Mouse (Mus musculus) myocyte (in vitro differentiated cells): ENCODE results near the gene Ntan1. TPM values are rescaled to one million over a fixed set of nuclear protein-coding genes. Genes with fewer than 3 reads are reported as not detected.

Experiments used
- H3K27me3 ChIP-seq: one replicate; pipeline ENCODE4 v1.6.1; 2011; ENCODE audit not compliant: control insufficient read depth, insufficient read depth, insufficient read length
- H3K36me3 ChIP-seq: one replicate; pipeline ENCODE4 v1.6.1; 2011; ENCODE audit not compliant: control insufficient read depth, insufficient read depth
- H3K4me2 ChIP-seq: one replicate; pipeline ENCODE4 v1.6.1; 2011; ENCODE audit warnings: low read depth, control low read depth
- H3K4me3 ChIP-seq: one replicate; pipeline ENCODE4 v1.5.1; 2011; ENCODE audit warnings: mild to moderate bottlenecking, control low read depth, moderate library complexity
- H3K79me2 ChIP-seq: one replicate; pipeline ENCODE4 v1.6.1; 2011; ENCODE audit not compliant: control insufficient read depth, insufficient read depth
- H3ac ChIP-seq: one replicate; pipeline ENCODE4 v1.6.1; 2011; ENCODE audit not compliant: control insufficient read depth, insufficient read length
- CEBPB ChIP-seq: IDR thresholded peaks from 2 replicates; pipeline ENCODE4 v1.6.1; 2011; ENCODE audit warnings: mild to moderate bottlenecking, moderate library complexity; ENCODE audit not compliant: poor library complexity, insufficient read depth, severe bottlenecking
- E2F4 ChIP-seq: IDR thresholded peaks from one replicate; pipeline ENCODE4 v1.6.1; 2011; ENCODE audit warnings: mild to moderate bottlenecking, control low read depth, moderate library complexity; ENCODE audit not compliant: insufficient read depth
- MAX ChIP-seq: IDR thresholded peaks from one replicate; pipeline ENCODE4 v1.6.1; 2011; ENCODE audit warnings: low read depth, mild to moderate bottlenecking, control low read depth
- MYOD1 ChIP-seq, 3 experiments: IDR thresholded peaks; one replicate each; pipeline ENCODE4 v1.6.1; 2011; ENCODE audit warnings: control low read depth in 2 of 3, low read depth in 2 of 3, mild to moderate bottlenecking in 2 of 3, moderate library complexity in 1 of 3; ENCODE audit not compliant: insufficient read length in 2 of 3, control insufficient read depth in 1 of 3
- MYOG ChIP-seq, 3 experiments: IDR thresholded peaks; one replicate each; pipeline ENCODE4 v1.6.1; 2011; ENCODE audit warnings: control low read depth in 2 of 3, low read depth in 2 of 3, mild to moderate bottlenecking in 2 of 3; ENCODE audit not compliant: insufficient read length in 2 of 3, control insufficient read depth in 1 of 3, insufficient read depth in 1 of 3
- POLR2A ChIP-seq: IDR thresholded peaks from one replicate; pipeline ENCODE4 v1.6.1; 2011; ENCODE audit warnings: low read depth, mild to moderate bottlenecking, control low read depth, moderate library complexity; ENCODE audit not compliant: insufficient read length
- POLR2AphosphoS2 ChIP-seq: IDR thresholded peaks from one replicate; pipeline ENCODE4 v1.6.1; 2011; ENCODE audit warnings: low read depth, control low read depth; ENCODE audit not compliant: insufficient read length
- REST ChIP-seq: IDR thresholded peaks from one replicate; pipeline ENCODE4 v1.6.1; 2011; ENCODE audit warnings: mild to moderate bottlenecking, control low read depth, moderate library complexity; ENCODE audit not compliant: insufficient read depth, insufficient read length
- SRF ChIP-seq: IDR thresholded peaks from one replicate; pipeline ENCODE4 v1.6.1; 2011; ENCODE audit warnings: low read depth; ENCODE audit not compliant: control insufficient read depth, insufficient read length
- TCF12 ChIP-seq: IDR thresholded peaks from one replicate; pipeline ENCODE4 v1.6.1; 2011; ENCODE audit warnings: mild to moderate bottlenecking, control low read depth; ENCODE audit not compliant: poor library complexity, insufficient read depth, severe bottlenecking
- TCF3 ChIP-seq: IDR thresholded peaks from one replicate; pipeline ENCODE4 v1.6.1; 2011; ENCODE audit warnings: low read depth, control low read depth; ENCODE audit not compliant: insufficient read length
- USF1 ChIP-seq: IDR thresholded peaks from one replicate; pipeline ENCODE4 v1.6.1; 2011; ENCODE audit warnings: low read depth, mild to moderate bottlenecking, control low read depth, moderate library complexity
- polyA plus RNA-seq: library from polyadenylated mRNA; unstranded; fragments of >200 nt; fragmentation: generic; extraction: Trizol; gene quantifications from one replicate; pipeline ENCODE4 v1.2.1, GENCODE M21; 2012; ENCODE audit warnings: missing spikeins

Gene Ntan1
- polyA plus RNA-seq, 1 experiment, result 28.8 TPM

- TF ChIP-seq TCF3 (no peak), REST (no peak)
- Histone ChIP-seq H3K36me3 (peaks cover 49% of the 10 kb centered on the region), H3K27me3 (no peaks in the 10 kb centered on the region), H3ac (no peak overlapping the region), H3K4me3 (no peak overlapping the region), H3K4me2 (no peak overlapping the region), H3K79me2 (no peaks in the 10 kb centered on the region)
Measured at GRCm38 (mm10) chr16:13807616-13808015, 11.0 kb upstream of the Ntan1 start.

DNA sequence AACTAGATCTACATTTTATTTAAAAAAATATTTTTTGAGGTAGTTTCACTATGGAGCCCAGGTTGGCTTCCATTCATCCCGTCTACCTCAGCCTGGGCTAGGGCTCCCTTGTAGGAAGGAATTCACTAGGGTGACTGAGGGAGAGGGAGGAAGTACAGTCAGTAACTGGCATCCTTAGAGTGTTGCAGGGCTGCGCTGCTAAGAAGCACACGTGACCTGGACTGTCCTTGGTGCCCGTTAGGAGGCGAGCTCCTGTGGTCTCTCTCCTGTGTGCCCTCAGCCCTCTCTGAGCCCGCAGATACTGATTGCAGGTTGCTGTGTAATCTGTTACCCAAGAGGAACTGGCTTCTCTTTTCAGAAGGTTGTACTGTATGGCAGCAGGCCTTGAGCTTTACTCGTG is 10.2 kb upstream of the Ntan1 start:
- no peaks in the 10 kb centered on the region for H3K79me2 ChIP-seq
- TF ChIP-seq TCF12, result no peak
- TF ChIP-seq USF1, result no peak
- no peak for TF ChIP-seq POLR2AphosphoS2
- TF ChIP-seq MYOD1 (IDR thresholded peaks at IDR 0.05; ENCODE audit: control insufficient read depth in 1 of 3, insufficient read length in 2 of 3, low read depth in 2 of 3), result no peak
- no peak for TF ChIP-seq POLR2A
- TF ChIP-seq MYOG (IDR thresholded peaks at IDR 0.05; ENCODE audit: control insufficient read depth in 1 of 3, insufficient read depth in 1 of 3, insufficient read length in 2 of 3, low read depth in 2 of 3), result no peak
- TF ChIP-seq CEBPB, result no peak
- no peak for TF ChIP-seq E2F4
- no peaks in the 10 kb centered on the region for H3K27me3 ChIP-seq
- no peak overlapping the region for H3ac ChIP-seq
- no peak overlapping the region for H3K4me3 ChIP-seq
- peaks cover 57% of the 10 kb centered on the region for H3K36me3 ChIP-seq
- no peak overlapping the region for H3K4me2 ChIP-seq

DNA sequence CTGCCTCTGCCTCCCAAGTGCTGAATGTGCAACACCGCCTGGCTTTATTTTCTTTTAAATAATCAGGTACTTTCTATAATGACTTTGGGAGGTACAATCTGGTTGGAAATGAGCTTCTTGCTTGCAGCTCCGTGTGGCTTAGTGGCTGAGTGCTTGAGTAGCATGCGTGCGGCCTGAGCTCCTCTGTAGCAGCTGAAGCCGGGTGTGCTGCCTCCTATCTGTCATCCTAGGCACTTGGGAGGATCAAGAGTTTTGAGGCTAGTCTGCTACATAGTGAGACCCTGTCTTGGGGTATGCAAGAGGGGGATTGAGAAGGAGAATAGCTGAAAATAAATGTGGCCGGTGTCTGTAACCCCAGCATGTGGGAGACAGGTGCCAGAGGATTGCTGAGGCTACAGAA is 6.5 kb upstream of the Ntan1 start:
- Histone ChIP-seq H3ac (no peak overlapping the region), H3K4me3 (no peak overlapping the region), H3K27me3 (no peaks in the 10 kb centered on the region), H3K36me3 (peaks cover 54% of the 10 kb centered on the region), H3K4me2 (no peak overlapping the region), H3K79me2 (no peaks in the 10 kb centered on the region)
- TF ChIP-seq REST (no peak), POLR2A (no peak), E2F4 (no peak), SRF (no peak), TCF3 (no peak), MYOG (IDR thresholded peaks at IDR 0.05; ENCODE audit: control insufficient read depth in 1 of 3, insufficient read depth in 1 of 3, insufficient read length in 2 of 3, low read depth in 2 of 3) (no peak), MAX (no peak), TCF12 (no peak), USF1 (no peak), POLR2AphosphoS2 (no peak), MYOD1 (IDR thresholded peaks at IDR 0.05; ENCODE audit: control insufficient read depth in 1 of 3, insufficient read length in 2 of 3, low read depth in 2 of 3) (no peak), CEBPB (no peak)

- H3ac ChIP-seq, result no peak overlapping the region
- H3K27me3 ChIP-seq, result no peaks in the 10 kb centered on the region
- TF ChIP-seq E2F4 (no peak), MAX (no peak), TCF3 (no peak), SRF (no peak), CEBPB (no peak), POLR2AphosphoS2 (no peak), POLR2A (no peak)
- no peaks in the 10 kb centered on the region for H3K79me2 ChIP-seq
- peaks cover 45% of the 10 kb centered on the region for H3K36me3 ChIP-seq
- H3K4me2 ChIP-seq, result no peak overlapping the region
- H3K4me3 ChIP-seq, result no peak overlapping the region
Measured at GRCm38 (mm10) chr16:13813200-13813599, 5.4 kb upstream of the Ntan1 start.

DNA sequence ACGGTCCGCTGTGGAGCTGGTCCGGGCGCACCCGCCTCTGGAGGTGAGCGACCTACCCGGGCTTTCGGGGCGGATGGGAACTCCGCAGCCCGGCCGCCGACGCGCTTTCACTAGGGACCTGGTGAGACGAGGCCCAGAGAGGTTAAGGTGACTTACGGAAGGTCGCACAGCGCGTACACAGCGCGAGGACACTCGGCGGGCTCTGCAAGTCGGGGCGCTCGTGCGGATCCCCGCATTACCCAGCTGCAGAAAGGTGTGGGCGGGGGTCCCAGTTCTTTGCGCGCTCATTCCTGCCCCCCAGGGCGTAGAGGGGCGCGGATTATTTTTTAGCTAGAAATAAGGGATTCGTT is 724 bp downstream of the Ntan1 start:
- TF ChIP-seq MYOG (IDR thresholded peaks at IDR 0.05; ENCODE audit: control insufficient read depth in 1 of 3, insufficient read depth in 1 of 3, insufficient read length in 2 of 3, low read depth in 2 of 3) (no peak), MYOD1 (IDR thresholded peaks at IDR 0.05; ENCODE audit: control insufficient read depth in 1 of 3, insufficient read length in 2 of 3, low read depth in 2 of 3) (no peak), CEBPB (no peak)
- Histone ChIP-seq H3K4me2 (peak overlapping the region; percentile 91), H3K27me3 (no peaks in the 10 kb centered on the region), H3K79me2 (no peaks in the 10 kb centered on the region), H3K36me3 (peaks cover 7% of the 10 kb centered on the region), H3K4me3 (peak overlapping the region; percentile 70), H3ac (peak overlapping the region; percentile 77)
